Mouse (Mus musculus) fat pad, adult 2 months (tissue): ENCODE data around the gene Gm42791.

ENCODE experiments used
- DNase-seq: peaks from one replicate; pipeline ENCODE4 v3.0.0-alpha.2; 2011; ENCODE audit warnings: low read depth, low spot score; ENCODE audit errors: extremely low read depth

The Gm42791 gene

GRCm38 (mm10) chr5:148994706-148995414 lies at the start of gene Gm42791:
Gene Gm42791 (minus strand): TSS chr5:148995147.
- no peak for DNase-seq

DNA sequence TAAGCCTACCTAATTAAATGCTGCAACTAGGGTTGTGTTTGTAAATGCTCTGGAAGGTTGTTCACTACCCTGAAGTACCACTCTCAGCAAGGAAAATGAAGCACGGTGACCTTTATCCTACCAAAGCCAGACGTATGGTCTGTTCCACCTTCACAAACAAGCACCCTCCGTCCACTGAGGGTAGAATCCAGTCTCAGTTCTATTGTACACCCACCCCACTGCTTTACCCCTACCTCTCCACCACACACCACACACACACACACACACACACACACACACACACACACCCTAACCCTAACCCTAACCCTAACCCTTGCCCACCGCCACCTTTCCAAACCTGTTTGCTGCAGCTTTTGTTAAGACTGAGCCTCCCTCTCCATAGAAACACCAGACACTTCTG lies 49.1 kb upstream of the Gm42791 start:
- DNase-seq: no peak

- no peak for DNase-seq
Measured at GRCm38 (mm10) chr5:149043240-149043639, 48.3 kb upstream of the Gm42791 start.

DNA sequence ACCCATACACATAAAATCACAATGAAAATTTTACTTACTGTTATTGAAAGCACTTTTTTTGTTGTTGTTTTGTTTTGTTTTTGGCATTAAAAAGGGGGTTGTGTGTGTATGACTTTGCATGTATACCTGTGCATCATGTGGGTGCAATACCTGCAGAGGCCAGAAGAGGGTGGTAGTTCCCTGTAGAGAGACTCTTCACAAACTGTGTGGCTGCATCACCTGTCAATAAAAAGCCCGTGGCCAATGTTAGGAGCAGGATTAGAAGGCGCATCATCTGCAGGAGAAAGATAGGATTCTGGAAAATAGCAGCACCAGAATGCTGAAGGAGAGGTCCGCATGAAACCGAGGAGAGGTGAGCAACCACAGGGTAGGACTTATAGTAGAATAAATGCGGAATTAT lies 44.9 kb upstream of the Gm42791 start:
- DNase-seq: no peak

DNA sequence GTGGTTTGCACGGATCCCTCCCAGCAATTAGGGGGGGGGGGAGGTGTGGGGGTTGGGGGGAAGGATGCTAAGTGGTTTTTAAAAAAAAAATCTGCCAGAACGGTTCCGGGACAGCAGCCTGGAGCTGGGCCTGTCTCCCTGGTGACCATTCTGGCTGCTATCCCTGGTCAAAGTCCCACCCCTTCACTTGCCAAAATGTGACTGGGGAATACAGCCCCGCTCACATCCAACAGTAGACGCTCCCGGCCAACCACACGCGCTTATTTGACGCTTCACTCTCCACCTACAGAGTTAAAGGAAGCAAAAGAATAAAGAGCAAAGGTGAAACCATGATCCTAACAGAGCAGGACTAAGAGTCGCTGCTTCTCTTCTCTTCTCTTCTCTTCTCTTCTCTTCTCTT lies 42.8 kb upstream of the Gm42791 start:
- no peak for DNase-seq

- no peak for DNase-seq
Measured at GRCm38 (mm10) chr5:149036920-149037319, 42.0 kb upstream of the Gm42791 start.

DNA sequence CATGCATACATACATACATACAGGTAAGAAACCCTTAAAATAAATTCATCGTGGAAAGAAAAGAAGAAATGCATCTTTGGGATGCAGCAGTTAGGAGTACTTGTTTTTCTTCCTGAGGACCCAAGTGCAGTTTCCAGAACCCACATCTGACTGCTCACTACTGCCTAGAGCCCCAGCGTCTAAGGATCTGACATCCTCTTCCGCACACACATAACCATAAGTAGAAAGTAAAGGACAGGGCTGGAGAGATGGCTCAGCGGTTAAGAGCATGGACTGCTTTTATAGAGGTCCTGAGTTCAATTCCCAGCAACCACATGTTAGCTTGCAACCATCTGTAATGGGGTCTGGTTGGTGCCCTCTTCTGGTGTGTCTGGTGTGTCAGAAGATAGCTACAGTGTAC lies 37.5 kb upstream of the Gm42791 start:
- DNase-seq: no peak

DNA sequence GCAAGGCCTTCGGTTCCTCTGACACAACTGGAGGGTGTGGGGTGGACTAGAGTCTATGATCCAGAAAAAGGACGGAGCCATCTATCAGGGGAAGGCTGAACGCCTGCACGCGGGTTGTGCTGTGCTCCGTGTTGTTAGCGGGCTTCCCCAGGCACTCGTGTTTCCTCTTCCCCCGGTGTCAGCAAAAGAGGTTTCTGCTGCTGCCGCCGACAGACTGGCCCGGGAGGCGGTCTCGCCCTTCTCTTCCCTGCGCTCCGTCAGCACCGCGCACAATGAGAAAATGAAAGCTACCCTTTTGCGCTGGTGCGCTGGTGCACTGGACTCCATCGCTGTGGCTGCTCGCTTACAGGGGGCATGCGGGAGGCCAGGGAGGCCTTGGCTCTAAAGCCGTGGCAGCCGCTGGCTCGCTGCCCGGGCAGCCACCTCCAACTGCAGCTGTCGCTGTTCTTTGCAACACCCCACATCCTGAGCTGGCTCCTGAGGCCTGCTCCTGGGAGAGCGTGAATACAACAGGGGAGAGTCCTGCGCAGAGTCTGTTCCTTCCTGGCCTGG lies 36.3 kb upstream of the Gm42791 start:
- DNase-seq: no peak

DNA sequence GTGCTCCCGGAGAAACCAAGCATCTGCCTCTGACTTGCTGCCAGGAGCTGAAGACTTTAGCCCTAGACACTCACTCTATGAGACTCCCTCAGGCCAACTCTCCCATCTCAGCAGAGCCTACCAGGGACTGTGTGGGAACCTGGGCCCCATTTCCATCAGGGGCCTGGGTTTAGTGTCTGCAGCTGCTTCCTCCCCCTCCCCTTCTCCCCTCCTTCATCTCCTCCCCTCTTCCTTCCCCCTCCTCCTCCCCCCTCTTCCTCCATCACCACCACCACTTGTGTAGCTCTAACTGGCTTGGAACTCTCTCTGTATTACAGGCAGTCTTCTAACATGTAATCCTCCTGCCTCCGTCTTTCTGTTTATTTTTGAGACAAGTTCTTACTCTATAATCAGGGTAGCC lies 35.2 kb upstream of the Gm42791 start:
- no peak for DNase-seq

- DNase-seq: no peak
Measured at GRCm38 (mm10) chr5:149028394-149028793, 33.4 kb upstream of the Gm42791 start.

- DNase-seq: no peak
Measured at GRCm38 (mm10) chr5:149027389-149027788, 32.4 kb upstream of the Gm42791 start.

- DNase-seq: no peak
Measured at GRCm38 (mm10) chr5:149021120-149021519, 26.2 kb upstream of the Gm42791 start.

DNA sequence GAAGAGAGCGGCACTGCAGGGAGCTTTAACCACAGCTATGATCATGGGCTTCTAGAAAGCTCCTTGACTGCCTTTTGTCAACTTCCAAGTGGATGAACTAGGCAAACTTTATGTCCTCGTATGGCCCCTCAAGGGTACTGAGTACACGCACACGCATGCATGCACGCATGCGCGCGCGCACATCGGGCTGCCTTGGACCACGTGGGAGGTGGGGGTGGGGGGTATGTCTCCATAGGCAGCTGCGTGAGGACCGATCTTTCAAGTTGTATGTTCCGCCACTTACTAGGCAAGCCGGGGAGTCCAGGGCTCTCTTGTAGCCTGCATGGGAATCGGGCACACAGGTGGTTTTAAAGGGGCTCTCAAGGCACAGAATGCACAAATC lies 25.7 kb upstream of the Gm42791 start:
- no peak for DNase-seq

GRCm38 (mm10) chr5:149020059-149020680 lies 25.2 kb upstream of the Gm42791 start:
- DNase-seq: no peak

DNA sequence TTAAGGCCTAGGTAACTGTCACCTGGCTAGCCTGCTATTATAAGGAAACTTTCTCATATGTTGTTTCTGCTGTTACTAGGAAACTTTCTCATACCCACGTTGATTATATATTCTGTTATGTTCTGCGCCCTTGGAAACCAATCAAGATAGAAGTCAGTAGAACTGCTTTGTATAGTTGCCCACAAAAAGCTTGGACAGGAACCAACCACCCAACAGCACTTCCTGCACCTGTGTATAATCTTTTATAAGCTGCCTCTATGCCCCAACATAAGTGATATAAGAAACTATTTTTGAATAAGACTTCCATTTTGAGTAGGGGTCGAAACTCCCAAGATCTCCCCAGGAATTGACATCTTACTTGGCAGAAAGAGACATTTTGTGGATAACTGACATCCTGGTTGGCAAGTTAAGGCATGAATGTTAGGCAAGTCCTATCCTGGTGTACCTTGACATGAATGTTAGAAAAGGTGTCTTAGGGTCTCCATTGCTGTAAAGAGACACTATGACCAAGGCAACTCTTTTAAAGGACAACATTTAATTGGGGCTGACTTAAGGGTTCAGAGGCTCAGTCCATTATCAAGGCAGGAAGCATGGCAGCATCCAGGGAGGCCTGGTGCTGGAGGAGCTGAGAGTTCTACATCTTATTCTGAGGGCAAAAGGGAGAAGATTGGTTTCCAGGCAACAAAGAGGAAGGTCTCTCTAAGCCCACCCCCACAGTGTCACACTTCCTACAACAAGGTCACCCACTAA lies 22.9 kb upstream of the Gm42791 start:
- no peak for DNase-seq

DNA sequence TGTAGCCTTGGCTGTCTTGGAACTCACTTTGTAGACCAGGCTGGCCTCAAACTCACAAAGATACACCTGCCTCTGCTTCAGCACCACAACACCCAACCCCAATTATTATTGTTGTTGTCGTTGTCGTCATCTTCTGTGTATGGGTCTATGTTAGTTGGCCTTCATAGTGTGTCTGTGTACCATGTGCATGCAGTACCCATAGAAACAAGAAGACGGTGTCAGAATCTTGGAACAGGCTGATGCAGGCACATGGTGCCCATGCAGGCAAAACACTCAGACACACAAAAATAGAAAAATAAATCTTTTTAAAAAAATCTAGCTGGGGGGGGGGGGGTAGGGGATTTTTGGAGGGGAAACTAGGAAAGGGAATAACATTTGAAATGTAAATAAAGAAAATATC lies 22.2 kb upstream of the Gm42791 start:
- no peak for DNase-seq

DNA sequence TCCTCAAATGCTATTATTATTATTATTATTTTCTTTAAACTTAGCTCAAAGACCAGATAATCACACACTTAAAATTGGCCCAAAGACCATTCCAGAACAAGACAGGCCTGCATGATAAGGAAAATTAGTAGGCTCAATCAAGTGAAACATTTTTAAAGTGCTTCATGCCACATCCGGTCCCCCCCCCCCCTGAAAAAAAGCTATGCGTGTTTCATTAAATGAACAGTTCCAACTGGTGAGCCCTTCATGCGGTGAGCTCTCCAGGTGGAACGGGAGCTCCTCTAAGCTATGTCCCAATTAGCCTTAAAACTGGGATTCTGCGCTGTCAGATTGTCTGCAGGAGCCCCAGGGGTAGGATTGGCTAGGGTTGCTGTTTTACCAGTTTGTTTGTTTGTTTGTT lies 21.3 kb upstream of the Gm42791 start:
- DNase-seq: no peak

DNA sequence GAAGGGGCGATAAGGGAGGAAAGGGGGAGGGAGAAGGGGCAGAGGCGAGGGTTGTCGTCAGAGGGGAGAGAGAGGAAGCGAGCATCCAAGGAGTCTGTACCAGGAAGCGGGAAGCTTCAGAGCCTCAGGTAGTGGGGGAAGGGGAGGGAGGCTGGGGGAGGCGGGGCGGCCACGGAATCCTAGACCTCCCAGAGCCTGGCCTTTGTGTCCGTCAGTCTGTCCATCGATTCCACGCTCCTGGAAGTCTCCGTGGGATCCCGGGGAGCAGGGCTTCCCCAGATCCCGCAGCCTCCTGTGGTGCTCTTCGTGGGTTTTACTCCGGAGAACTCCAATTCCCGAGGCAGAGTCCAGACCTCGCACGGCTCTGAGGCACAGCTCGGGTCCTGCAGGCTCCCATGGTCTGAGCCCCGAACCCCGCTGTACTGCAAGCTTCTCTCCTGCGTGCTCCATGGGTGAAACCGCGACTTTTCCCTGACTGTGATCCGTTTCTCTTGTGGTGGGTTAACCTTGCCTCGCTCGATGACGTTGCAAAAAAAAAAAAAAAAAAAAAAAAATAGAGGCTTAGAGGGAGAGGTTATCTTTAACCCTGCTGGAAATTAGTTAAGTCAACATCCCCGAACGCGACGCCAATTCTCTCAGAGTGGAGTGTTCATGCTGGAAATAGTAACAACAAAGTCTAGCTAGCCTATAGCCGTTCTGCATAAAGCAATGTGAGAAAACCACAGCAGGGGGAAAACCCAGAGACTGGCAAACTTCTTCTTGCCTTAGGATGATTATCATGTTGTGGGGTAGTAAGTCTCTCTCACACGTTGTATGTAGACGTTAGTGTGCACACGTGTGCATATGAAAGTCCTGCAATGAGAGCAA lies 20.6 kb upstream of the Gm42791 start:
- DNase-seq: no peak

DNA sequence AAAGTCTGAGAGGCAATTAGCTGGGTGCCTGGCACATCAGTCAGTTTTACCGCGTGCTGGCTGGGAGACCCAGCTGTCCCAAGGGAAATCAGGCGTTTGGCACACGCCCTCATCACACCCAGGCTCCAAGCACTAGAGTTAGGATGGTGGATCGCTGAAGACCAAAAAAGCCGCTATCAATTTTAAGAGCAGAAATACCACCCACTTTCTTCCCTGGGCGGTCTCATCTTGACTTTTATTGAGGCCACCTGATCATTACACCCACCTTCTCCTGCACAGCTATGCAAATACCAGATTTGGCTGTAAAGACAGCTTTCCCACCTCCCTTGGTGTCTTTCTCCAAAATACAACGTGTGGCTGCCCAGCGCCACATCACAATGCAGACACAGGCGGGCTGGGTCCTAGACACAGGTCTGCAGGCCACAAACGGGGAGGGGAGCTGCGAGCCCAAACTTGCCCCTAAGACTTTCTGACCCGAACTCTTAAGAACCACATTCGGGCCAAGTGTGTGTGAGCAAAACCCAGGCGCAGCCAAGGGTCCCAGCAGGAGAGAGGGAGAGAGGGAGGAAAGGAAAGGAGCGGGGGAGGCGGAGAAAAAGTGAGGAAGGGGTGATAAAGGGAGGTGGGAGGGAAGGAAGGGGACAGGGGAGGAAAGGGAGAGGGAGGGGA lies 19.8 kb upstream of the Gm42791 start:
- DNase-seq: no peak

DNA sequence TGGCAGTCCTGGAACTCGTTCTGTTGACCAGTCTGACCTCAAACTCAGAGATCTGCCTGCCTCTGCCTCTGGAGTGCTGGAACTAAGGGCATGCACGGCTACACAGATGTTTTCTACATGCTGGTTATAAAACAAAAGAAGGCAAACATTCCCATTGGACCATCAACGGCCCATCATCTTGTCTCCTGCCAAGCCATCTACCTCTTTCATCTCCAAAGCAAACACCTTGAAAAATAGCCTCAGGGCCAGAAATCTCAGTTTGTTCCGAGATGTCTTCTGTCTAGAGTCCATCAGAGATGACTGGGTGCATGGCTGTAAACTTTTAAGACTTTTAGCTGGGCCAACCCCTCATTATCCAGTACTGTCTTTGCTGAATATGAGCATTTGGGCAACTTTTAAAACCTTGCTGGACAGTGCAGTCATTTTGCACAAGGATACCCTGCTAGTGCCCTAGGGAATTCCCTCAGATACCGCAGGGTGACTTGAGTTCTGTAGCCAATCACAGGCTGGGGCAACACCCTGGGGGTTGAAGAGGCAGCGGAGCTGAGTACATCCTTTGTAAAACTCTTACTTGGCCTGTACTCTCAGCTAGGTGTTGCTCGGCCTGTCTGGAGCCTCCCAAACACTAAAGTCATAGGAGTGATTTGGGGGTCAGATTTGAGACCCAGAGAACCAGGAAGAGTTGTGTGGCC lies 19.0 kb upstream of the Gm42791 start:
- no peak for DNase-seq
